Mouse (Mus musculus) small intestine, adult 2 months (tissue): ENCODE results near the gene Lctl. TPM values are rescaled to one million over a fixed set of nuclear protein-coding genes. Genes with fewer than 3 reads are reported as not detected.

ENCODE experiments used
- H3K27ac ChIP-seq: fragments of 200-500 bp; 2 replicates; pipeline ENCODE4 v1.5.1; 2012; ENCODE audit warnings: low read depth, low read length, control low read depth, inconsistent platforms; ENCODE audit not compliant: insufficient read depth
- H3K27me3 ChIP-seq: fragments of 200-500 bp; 2 replicates; pipeline ENCODE4 v1.6.1; 2012; ENCODE audit warnings: mild to moderate bottlenecking, moderate library complexity, low read length, inconsistent platforms; ENCODE audit not compliant: control insufficient read depth, insufficient read depth
- H3K36me3 ChIP-seq: fragments of 200-500 bp; 2 replicates; pipeline ENCODE4 v1.6.1; 2012; ENCODE audit warnings: mild to moderate bottlenecking, low read length, control low read depth, inconsistent platforms; ENCODE audit not compliant: control insufficient read depth, insufficient read depth
- H3K4me1 ChIP-seq: fragments of 200-500 bp; 2 replicates; pipeline ENCODE4 v1.6.1; 2012; ENCODE audit warnings: low read length, inconsistent platforms, mixed read lengths; ENCODE audit not compliant: control insufficient read depth, insufficient read depth, insufficient read length
- H3K4me3 ChIP-seq: fragments of 200-500 bp; 2 replicates; pipeline ENCODE4 v1.5.1; 2012; ENCODE audit warnings: low read depth, mild to moderate bottlenecking, control low read depth, inconsistent platforms, low read length, moderate library complexity
- CTCF ChIP-seq: fragments of 200-500 bp; IDR thresholded peaks from 2 replicates; pipeline ENCODE4 v1.5.1; 2012; ENCODE audit warnings: low read depth, mild to moderate bottlenecking, control low read depth, inconsistent platforms, low read length, moderate library complexity, mixed read lengths; ENCODE audit not compliant: insufficient replicate concordance, insufficient read length; ENCODE audit errors: extremely low read depth
- POLR2A ChIP-seq: fragments of 200-500 bp; IDR thresholded peaks from 2 replicates; pipeline ENCODE4 v1.6.1; 2012; ENCODE audit warnings: low read depth, mild to moderate bottlenecking, control low read depth, inconsistent platforms, low read length, moderate library complexity
- WGBS: fragments of 180-500 bp; shearing (Covaris S2); methylation state at CpG from one replicate; pipeline ENCODE4 v1.1.7; 2018; 5-methylcytosine and 5-hydroxymethylcytosine counted together
- polyA plus RNA-seq: library from polyadenylated mRNA; depleted of rRNA; stranded (reverse); fragments of >200 nt; gene quantifications from 2 replicates; pipeline ENCODE4 v1.2.3, GENCODE M21; 2012

The Lctl gene
- polyA plus RNA-seq, 1 experiment: 0.98 TPM

DNA sequence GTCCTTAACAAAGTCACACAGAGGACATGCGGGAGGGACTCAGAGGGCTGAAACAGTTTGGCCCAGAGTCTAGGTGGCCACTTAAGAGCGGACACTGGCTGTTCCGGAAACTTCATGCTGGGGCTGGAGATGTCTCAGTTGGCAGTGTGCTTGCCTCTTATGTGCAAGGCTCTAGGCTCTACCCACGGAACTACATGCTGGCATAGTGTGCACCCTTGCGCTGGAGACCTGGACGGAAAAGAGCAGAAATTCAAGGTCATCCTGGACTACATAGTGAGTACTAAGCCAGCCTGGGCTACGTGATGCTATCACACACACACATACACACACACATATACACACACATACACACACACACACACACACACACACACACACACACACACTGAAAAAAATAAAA, 28.6 kb upstream of the Lctl start:
- no peaks in the 10 kb centered on the region for H3K27me3 ChIP-seq
- no peak overlapping the region for H3K27ac ChIP-seq
- 79% methylated on average over 7 of the region's 7 CpGs for WGBS
- H3K36me3 ChIP-seq: no peaks in the 10 kb centered on the region
- H3K4me1 ChIP-seq: peaks cover 36% of the 10 kb centered on the region
- no peak for TF ChIP-seq POLR2A
- no peak for TF ChIP-seq CTCF
- H3K4me3 ChIP-seq: no peak overlapping the region

GRCm38 (mm10) chr9:64089004-64089403, 27.9 kb upstream of the Lctl start:
- Histone ChIP-seq H3K4me1 (peaks cover 34% of the 10 kb centered on the region), H3K36me3 (no peaks in the 10 kb centered on the region), H3K27me3 (no peaks in the 10 kb centered on the region), H3K4me3 (no peak overlapping the region), H3K27ac (peak overlapping the region; percentile 38; the same call in 1 of the 2 replicates)
- 15% methylated on average over 12 of the region's 12 CpGs for WGBS
- TF ChIP-seq POLR2A (no peak), CTCF (no peak)

DNA sequence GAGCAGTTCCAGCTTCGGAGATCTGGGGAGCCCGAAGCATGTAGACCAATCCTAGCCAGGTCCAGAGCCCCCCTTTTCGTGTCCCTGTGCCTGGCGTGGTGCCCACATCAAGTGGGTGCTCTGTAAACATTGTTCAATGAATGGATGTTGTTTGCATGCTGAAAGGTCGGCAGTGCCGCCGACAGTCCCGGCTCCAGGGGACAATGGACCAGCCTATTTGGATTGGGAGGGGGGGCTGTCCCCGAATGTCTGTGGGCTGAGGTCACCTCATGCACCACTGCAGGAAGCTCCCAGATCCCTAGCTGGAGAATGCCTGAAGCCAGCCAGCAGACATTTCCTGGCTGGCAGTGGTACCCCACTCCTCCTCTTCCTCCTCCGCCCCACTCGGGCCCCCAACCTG, 22.9 kb upstream of the Lctl start:
- WGBS: 43% methylated on average over 11 of the region's 11 CpGs
- no peak overlapping the region for H3K27ac ChIP-seq
- no peaks in the 10 kb centered on the region for H3K27me3 ChIP-seq
- no peaks in the 10 kb centered on the region for H3K36me3 ChIP-seq
- no peak for TF ChIP-seq CTCF
- TF ChIP-seq POLR2A: no peak
- H3K4me1 ChIP-seq: peaks cover 1% of the 10 kb centered on the region
- H3K4me3 ChIP-seq: no peak overlapping the region

GRCm38 (mm10) chr9:64098282-64098681, 18.7 kb upstream of the Lctl start:
- no peak overlapping the region for H3K27ac ChIP-seq
- H3K4me1 ChIP-seq: no peaks in the 10 kb centered on the region; the same call in 1 of the 2 replicates
- no peaks in the 10 kb centered on the region for H3K27me3 ChIP-seq
- no peaks in the 10 kb centered on the region for H3K36me3 ChIP-seq
- TF ChIP-seq POLR2A (no peak), CTCF (no peak)
- H3K4me3 ChIP-seq: no peak overlapping the region
- 93% methylated on average over 4 of the region's 4 CpGs for WGBS

DNA sequence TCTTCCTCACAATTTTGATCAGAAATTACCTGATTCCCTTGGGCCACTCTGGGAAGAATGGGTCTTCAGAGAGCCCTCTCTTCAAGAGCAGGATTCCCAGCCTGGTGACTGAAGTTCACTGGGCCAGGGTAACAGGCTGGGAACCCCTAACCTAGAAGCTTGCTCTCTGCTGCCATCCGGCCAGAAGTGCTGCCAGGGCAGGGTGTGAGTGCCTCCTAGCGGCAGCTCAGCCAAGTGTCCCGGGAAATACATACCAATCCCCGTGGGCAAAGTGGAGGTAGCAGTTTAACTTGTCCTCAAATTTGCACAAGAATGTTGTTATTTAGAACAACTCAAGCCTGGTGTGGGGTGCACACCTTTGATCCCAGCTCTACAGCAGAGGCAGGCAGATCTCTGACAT, 16.5 kb upstream of the Lctl start:
- Histone ChIP-seq H3K4me1 (no peaks in the 10 kb centered on the region; the same call in 1 of the 2 replicates), H3K27ac (no peak overlapping the region), H3K4me3 (no peak overlapping the region), H3K27me3 (no peaks in the 10 kb centered on the region), H3K36me3 (no peaks in the 10 kb centered on the region)
- 3% methylated on average over 4 of the region's 4 CpGs for WGBS
- TF ChIP-seq POLR2A (no peak), CTCF (peak; percentile 97)

DNA sequence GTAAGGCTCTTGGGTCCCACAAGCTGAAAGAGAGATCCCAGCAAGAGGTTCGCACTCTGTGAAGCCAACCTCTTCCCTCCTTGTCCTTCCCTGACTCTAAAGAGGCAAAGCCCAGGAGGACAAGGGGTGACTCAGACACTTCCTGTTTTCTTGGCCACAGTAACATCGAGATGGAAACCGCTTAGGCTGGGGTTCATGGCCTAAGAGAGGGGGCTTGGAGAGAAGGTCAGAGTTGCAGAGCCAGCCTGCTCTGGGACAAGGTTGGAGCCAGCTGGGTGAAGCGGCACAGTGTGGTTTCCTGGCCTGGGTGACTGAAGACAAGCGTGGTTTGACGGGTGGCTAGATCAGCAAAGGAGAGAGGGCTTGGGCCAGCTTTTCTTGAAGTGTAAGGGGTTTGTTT, 11.6 kb upstream of the Lctl start:
- 72% methylated on average over 6 of the region's 6 CpGs for WGBS

DNA sequence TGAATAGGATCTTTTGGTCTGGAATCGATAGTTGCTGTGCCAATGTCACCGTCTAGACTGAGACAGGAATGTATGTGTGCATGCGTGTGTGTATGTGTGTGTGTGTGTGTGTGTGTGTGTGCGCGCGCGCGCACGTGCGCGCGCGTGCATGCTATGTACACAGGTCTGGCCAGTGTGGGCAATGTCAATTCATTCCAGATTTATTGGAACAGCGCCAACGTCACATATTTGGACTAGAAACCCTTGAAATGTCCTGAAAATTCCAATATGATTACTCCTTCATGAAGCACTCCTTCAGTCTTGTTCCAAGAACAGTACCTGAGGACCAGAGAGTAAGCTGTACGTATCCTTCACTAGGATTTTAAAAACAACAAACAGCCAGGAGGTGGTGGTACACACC, 6.4 kb upstream of the Lctl start:
- Histone ChIP-seq H3K4me3 (no peak overlapping the region), H3K27me3 (no peaks in the 10 kb centered on the region), H3K27ac (no peak overlapping the region), H3K36me3 (no peaks in the 10 kb centered on the region), H3K4me1 (peaks cover 2% of the 10 kb centered on the region; the same call in 1 of the 2 replicates)
- 95% methylated on average over 16 of the region's 16 CpGs for WGBS
- TF ChIP-seq POLR2A (no peak), CTCF (no peak)

More for the DNA sequence above, 11.6 kb upstream of the Lctl start:
- Histone ChIP-seq H3K27me3 (no peaks in the 10 kb centered on the region), H3K36me3 (no peaks in the 10 kb centered on the region), H3K4me1 (no peaks in the 10 kb centered on the region; the same call in none of the 2 replicates), H3K27ac (no peak overlapping the region), H3K4me3 (no peak overlapping the region)
- TF ChIP-seq CTCF: no peak
- no peak for TF ChIP-seq POLR2A
